Mouse (Mus musculus) hindbrain, embryonic 16.5 days (tissue): Measurements from ENCODE around the gene Csrnp3. TPM values are rescaled to one million over a fixed set of nuclear protein-coding genes. Genes with fewer than 3 reads are reported as not detected.

Experiments
- ATAC-seq: fragments of 200-750 bp; cut with Nextera tagmentation; 2 replicates; pipeline ENCODE4 v1.8.0; 2017; ENCODE audit warnings: moderate TSS enrichment, moderate library complexity
- H3K27ac ChIP-seq: fragments of 300-500 bp; sonication (generic); 2 replicates; pipeline ENCODE4 v1.5.1; 2014; ENCODE audit warnings: low read depth, mild to moderate bottlenecking, control low read depth, low read length, moderate library complexity
- H3K27me3 ChIP-seq: fragments of 300-500 bp; sonication (generic); replicated peaks from 2 replicates; pipeline ENCODE4 v1.6.1; 2014; ENCODE audit warnings: low read length; ENCODE audit not compliant: control insufficient read depth, insufficient read depth
- H3K36me3 ChIP-seq: fragments of 300-500 bp; sonication (generic); 2 replicates; pipeline ENCODE4 v1.6.1; 2014; ENCODE audit warnings: mild to moderate bottlenecking, low read length, moderate library complexity, mixed read lengths; ENCODE audit not compliant: control insufficient read depth, insufficient read depth
- H3K4me1 ChIP-seq: fragments of 300-500 bp; sonication (generic); 2 replicates; pipeline ENCODE4 v1.6.1; 2014; ENCODE audit warnings: low read depth, low read length; ENCODE audit not compliant: control insufficient read depth, insufficient read depth
- H3K4me2 ChIP-seq: fragments of 300-500 bp; sonication (generic); 2 replicates; pipeline ENCODE4 v1.6.1; 2014; ENCODE audit warnings: mild to moderate bottlenecking, low read length, control low read depth, moderate library complexity
- H3K4me3 ChIP-seq: fragments of 300-500 bp; sonication (generic); 2 replicates; pipeline ENCODE4 v1.5.1; 2014; ENCODE audit warnings: mild to moderate bottlenecking, low read length, control low read depth, moderate library complexity
- H3K9ac ChIP-seq: fragments of 300-500 bp; sonication (generic); 2 replicates; pipeline ENCODE4 v1.6.1; 2014; ENCODE audit warnings: low read depth, mild to moderate bottlenecking, control low read depth, low read length, moderate library complexity
- H3K9me3 ChIP-seq: fragments of 300-500 bp; sonication (generic); 2 replicates; pipeline ENCODE4 v1.6.1; 2014; ENCODE audit warnings: mild to moderate bottlenecking, low read length, moderate library complexity; ENCODE audit not compliant: control insufficient read depth
- WGBS: fragments of 180-500 bp; shearing (Covaris S2); extraction: QIAGEN DNeasy Blood & Tissue Kit; methylation state at CpG from one replicate; pipeline ENCODE4 v1.1.7; 2014; 5-methylcytosine and 5-hydroxymethylcytosine counted together
- polyA plus RNA-seq: library from polyadenylated mRNA; unstranded; fragments of >200 nt; fragmentation: Nextera tagmentation; extraction: Ambion mirVana; gene quantifications from 2 replicates; pipeline ENCODE4 v1.2.1, GENCODE M21; 2015

Csrnp3 gene
- polyA plus RNA-seq, 1 experiment from 2014 or later: 50.0 TPM

GRCm38 (mm10) chr2:65859767-65860727, 14.5 kb downstream of the Csrnp3 start:
- Histone ChIP-seq H3K27me3 (no peaks in the 10 kb centered on the region), H3K36me3 (no peaks in the 10 kb centered on the region), H3K9me3 (no peaks in the 10 kb centered on the region), H3K4me1 (peaks cover 2% of the 10 kb centered on the region; the same call in 1 of the 2 replicates), H3K4me3 (no peak overlapping the region), H3K9ac (0 out of 2 replicates have a peak overlapping the region, but pooled peaks have one; percentile 31), H3K27ac (peak overlapping the region; percentile 56), H3K4me2 (peak overlapping the region; percentile 27)
- peak; percentile 51; the same call in 1 of the 2 replicates for ATAC-seq
- WGBS: 68% methylated on average over 18 of the region's 18 CpGs

DNA sequence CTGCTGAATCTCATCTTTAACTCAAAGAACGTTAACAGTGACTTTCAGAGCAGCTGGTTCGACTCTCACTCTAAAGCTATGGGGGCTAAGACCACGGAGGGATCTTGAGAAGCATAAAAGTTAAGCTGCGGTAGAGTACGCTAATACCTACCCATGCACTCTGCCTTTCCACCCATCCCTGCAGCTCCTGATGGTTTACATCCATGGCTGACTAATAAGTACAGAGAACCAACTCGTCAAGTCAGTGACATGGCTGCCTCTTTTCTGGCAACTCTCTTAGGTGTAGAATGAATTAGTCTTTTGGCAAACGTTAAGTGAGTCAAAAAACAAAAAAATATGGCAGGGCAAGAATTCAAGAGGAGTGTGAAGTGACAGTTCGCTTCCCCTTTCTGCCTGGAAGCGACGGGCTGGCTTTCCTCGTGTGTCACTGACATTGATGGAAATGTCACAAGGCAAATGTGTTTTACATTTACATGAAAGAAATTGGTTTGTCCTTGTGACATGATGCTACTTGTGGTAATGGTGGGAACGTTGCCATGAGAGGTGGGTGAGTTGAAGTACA, 19.3 kb downstream of the Csrnp3 start:
- Histone ChIP-seq H3K9me3 (no peaks in the 10 kb centered on the region), H3K27me3 (no peaks in the 10 kb centered on the region), H3K27ac (no peak overlapping the region), H3K36me3 (no peaks in the 10 kb centered on the region), H3K4me2 (no peak overlapping the region), H3K4me3 (no peak overlapping the region), H3K9ac (no peak overlapping the region), H3K4me1 (no peaks in the 10 kb centered on the region; the same call in 1 of the 2 replicates)
- WGBS: 78% methylated on average over 12 of the region's 12 CpGs
- no peak for ATAC-seq

DNA sequence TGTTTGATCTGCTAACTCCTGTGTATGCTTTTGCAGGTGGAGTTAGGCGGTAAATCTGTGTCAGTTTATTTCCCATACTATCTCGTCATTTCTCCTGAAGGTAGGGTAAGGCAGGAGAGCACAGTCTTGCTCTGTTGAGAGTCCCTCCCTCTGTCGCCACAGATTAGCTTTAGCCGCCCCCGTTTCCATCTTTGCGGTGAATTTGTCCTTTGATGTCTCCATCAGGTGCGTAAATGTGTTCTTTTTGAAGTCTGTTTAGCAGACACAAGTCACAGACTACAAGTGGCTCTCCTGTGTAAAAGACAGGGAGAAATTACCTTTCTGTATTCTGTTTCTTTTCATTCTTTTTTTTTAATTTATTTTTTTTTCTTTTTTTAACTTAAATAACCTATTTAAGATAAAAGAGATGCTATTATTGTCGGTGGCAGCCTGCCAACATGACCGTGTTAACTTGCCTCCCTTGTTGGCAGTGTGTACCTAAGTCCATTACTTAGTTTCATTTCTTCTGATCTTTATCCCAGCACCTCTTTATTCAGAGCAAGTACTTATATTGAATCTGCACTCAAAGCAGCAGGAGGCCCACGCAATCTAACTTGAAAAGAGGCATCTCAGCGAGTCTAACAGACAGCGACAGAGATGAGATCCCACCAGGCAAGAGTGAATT, 25.5 kb downstream of the Csrnp3 start:
- ATAC-seq: no peak
- H3K9me3 ChIP-seq: no peaks in the 10 kb centered on the region

DNA sequence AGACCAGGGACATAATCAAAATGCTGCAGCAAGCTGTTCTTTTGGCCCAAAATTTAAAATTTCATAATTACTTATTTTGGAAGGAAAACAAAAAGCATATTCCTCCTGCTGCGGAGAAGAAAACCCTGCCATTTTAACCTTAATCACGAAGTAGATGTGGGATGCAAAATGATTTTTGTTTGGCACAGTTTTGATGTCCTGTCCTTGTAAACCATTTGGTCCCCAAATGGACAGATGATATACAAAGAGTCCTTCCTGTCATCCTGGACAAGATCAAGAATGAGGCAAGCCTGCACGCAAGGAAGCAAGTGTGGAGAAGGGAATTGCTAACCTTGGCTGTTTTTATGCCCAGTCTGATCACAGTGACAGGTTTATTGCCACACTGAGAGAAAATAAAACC, 46.0 kb downstream of the Csrnp3 start:
- Histone ChIP-seq H3K9ac (no peak overlapping the region), H3K9me3 (no peaks in the 10 kb centered on the region), H3K4me1 (peaks cover 4% of the 10 kb centered on the region), H3K4me3 (no peak overlapping the region), H3K36me3 (no peaks in the 10 kb centered on the region), H3K27me3 (no peaks in the 10 kb centered on the region), H3K4me2 (no peak overlapping the region), H3K27ac (no peak overlapping the region)
- 82% methylated on average over 3 of the region's 3 CpGs for WGBS
- no peak for ATAC-seq

More for the DNA sequence above, 25.5 kb downstream of the Csrnp3 start:
- Histone ChIP-seq H3K27me3 (no peaks in the 10 kb centered on the region), H3K9ac (no peak overlapping the region), H3K27ac (no peak overlapping the region), H3K4me3 (no peak overlapping the region), H3K4me1 (no peaks in the 10 kb centered on the region), H3K36me3 (no peaks in the 10 kb centered on the region), H3K4me2 (no peak overlapping the region)
- WGBS: 77% methylated on average over 12 of the region's 12 CpGs

GRCm38 (mm10) chr2:65893241-65893640, 47.7 kb downstream of the Csrnp3 start:
- Histone ChIP-seq H3K27ac (no peak overlapping the region), H3K36me3 (no peaks in the 10 kb centered on the region), H3K9me3 (no peaks in the 10 kb centered on the region), H3K4me3 (no peak overlapping the region), H3K4me2 (no peak overlapping the region), H3K9ac (no peak overlapping the region), H3K4me1 (peaks cover 7% of the 10 kb centered on the region), H3K27me3 (no peaks in the 10 kb centered on the region)
- WGBS: 91% methylated on average over 8 of the region's 8 CpGs
- no peak for ATAC-seq

GRCm38 (mm10) chr2:65894299-65894698, 48.7 kb downstream of the Csrnp3 start:
- Histone ChIP-seq H3K9ac (no peak overlapping the region), H3K4me1 (peaks cover 7% of the 10 kb centered on the region), H3K36me3 (no peaks in the 10 kb centered on the region), H3K9me3 (no peaks in the 10 kb centered on the region), H3K4me3 (no peak overlapping the region), H3K27me3 (no peaks in the 10 kb centered on the region), H3K4me2 (no peak overlapping the region), H3K27ac (no peak overlapping the region)
- ATAC-seq: no peak
- WGBS: 48% methylated on average over 5 of the region's 5 CpGs

GRCm38 (mm10) chr2:65896542-65896941, 51.0 kb downstream of the Csrnp3 start:
- H3K36me3 ChIP-seq: no peaks in the 10 kb centered on the region
- no peak overlapping the region; the same call in 1 of the 2 replicates for H3K4me3 ChIP-seq
- H3K4me2 ChIP-seq: peak overlapping the region; percentile 47
- H3K27ac ChIP-seq: no peak overlapping the region; the same call in none of the 2 replicates
- ATAC-seq: peak; percentile 73
- H3K9ac ChIP-seq: 0 out of 2 replicates have a peak overlapping the region, but pooled peaks have one; percentile 2
- 13% methylated on average over 5 of the region's 5 CpGs for WGBS
- no peaks in the 10 kb centered on the region for H3K27me3 ChIP-seq
- no peaks in the 10 kb centered on the region for H3K9me3 ChIP-seq
- H3K4me1 ChIP-seq: peaks cover 7% of the 10 kb centered on the region

GRCm38 (mm10) chr2:65897084-65897483, 51.5 kb downstream of the Csrnp3 start:
- peak overlapping the region; percentile 47 for H3K4me2 ChIP-seq
- H3K4me3 ChIP-seq: peak overlapping the region; percentile 13; the same call in 1 of the 2 replicates
- H3K27ac ChIP-seq: peak overlapping the region; percentile 51
- peak; percentile 73 for ATAC-seq
- H3K9ac ChIP-seq: 0 out of 2 replicates have a peak overlapping the region, but pooled peaks have one; percentile 3
- no peaks in the 10 kb centered on the region for H3K27me3 ChIP-seq
- H3K4me1 ChIP-seq: peaks cover 7% of the 10 kb centered on the region
- no peaks in the 10 kb centered on the region for H3K36me3 ChIP-seq
- no peaks in the 10 kb centered on the region for H3K9me3 ChIP-seq
- WGBS: 11% methylated on average over 4 of the region's 4 CpGs

- Histone ChIP-seq H3K4me1 (peaks cover 7% of the 10 kb centered on the region), H3K4me3 (no peak overlapping the region), H3K4me2 (no peak overlapping the region), H3K9ac (no peak overlapping the region), H3K9me3 (no peaks in the 10 kb centered on the region), H3K27ac (no peak overlapping the region), H3K27me3 (no peaks in the 10 kb centered on the region), H3K36me3 (no peaks in the 10 kb centered on the region)
- WGBS: 88% methylated on average over 2 of the region's 2 CpGs
- no peak for ATAC-seq
Observed at GRCm38 (mm10) chr2:65899478-65899877, 53.9 kb downstream of the Csrnp3 start.
